Mouse (Mus musculus) testis, adult 2 months (tissue): ENCODE measurements around the gene Cntnap5a.

Experiments used
- CTCF ChIP-seq: fragments of 200-500 bp; IDR thresholded peaks from 2 replicates; pipeline ENCODE4 v1.5.1; 2012; ENCODE audit warnings: low read depth, mild to moderate bottlenecking, inconsistent platforms, low read length, moderate library complexity; ENCODE audit not compliant: control insufficient read depth, insufficient read depth, insufficient replicate concordance
- POLR2A ChIP-seq: fragments of 200-500 bp; IDR thresholded peaks from 2 replicates; pipeline ENCODE4 v1.6.1; 2012; ENCODE audit warnings: low read depth, mild to moderate bottlenecking, inconsistent platforms, low read length, moderate library complexity; ENCODE audit not compliant: control insufficient read depth

DNA sequence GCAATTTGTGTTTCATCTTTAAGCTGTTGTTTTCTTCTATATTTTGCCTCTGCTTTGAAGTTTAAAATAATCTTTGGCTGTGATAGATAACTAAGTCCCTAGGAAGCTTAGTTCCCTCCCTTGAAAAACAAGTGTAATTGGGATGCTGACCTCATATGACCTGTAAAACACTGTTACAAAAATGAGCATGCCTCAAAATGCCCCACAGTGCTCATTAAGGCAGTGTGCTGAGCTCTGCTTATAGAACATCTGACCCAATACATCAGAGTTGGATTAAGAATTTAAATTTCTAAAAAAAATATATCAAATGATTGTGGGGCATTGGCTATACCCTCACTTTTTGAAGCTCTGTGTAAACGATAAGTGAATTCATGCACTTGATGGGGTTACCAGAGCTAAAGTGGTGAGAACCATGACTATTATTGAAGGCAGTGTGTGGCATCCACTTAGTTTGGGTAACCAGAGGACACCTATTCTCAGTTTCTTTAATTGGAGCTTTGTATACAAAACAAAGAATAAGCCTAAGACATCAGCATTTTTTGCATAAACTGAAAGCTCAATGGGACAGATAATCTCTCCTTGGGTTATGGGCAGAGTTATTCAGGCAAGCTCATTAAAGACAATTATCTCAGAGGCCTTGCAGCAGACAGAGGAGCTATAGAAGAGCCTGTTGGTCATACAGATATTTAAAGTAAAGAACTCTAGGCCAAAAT, 241.6 kb downstream of the Cntnap5a start:
- no peak for TF ChIP-seq CTCF
- TF ChIP-seq POLR2A = no peak
